Mouse (Mus musculus): ENCODE results near the gene Anks1.

GRCm38 (mm10) chr17:27934136-27934910 lies 25.2 kb downstream of the Anks1 start:
- no peak for TF ChIP-seq CTCF (conservative IDR thresholded peaks at IDR 0.05; ENCODE audit: low read length)
- TF ChIP-seq NANOG (IDR thresholded peaks at IDR 0.05; ENCODE audit: borderline replicate concordance, low read length): no peak

Data from E14TG2a.4 (cell line).